Mouse (Mus musculus) hindbrain, embryonic 12.5 days (tissue): ENCODE data around the gene Cdc42se2. TPM values are rescaled to one million over a fixed set of nuclear protein-coding genes. Genes with fewer than 3 reads are reported as not detected.

ENCODE experiments used
- ATAC-seq: fragments of 200-750 bp; cut with Nextera tagmentation; 2 replicates; pipeline ENCODE4 v1.8.0; 2017; ENCODE audit warnings: moderate TSS enrichment; ENCODE audit not compliant: low FRiP score
- H3K27ac ChIP-seq: fragments of 300-500 bp; sonication (generic); 2 replicates; pipeline ENCODE4 v1.5.1; 2016; ENCODE audit warnings: mild to moderate bottlenecking
- H3K27me3 ChIP-seq: fragments of 300-500 bp; sonication (generic); 2 replicates; pipeline ENCODE4 v1.6.1; 2016; ENCODE audit warnings: mild to moderate bottlenecking
- H3K36me3 ChIP-seq: fragments of 300-500 bp; sonication (generic); 2 replicates; pipeline ENCODE4 v1.6.1; 2016; ENCODE audit warnings: mild to moderate bottlenecking
- H3K4me1 ChIP-seq: fragments of 300-500 bp; sonication (generic); 2 replicates; pipeline ENCODE4 v1.6.1; 2016
- H3K4me2 ChIP-seq: fragments of 300-500 bp; sonication (generic); replicated peaks from 2 replicates; pipeline ENCODE4 v1.6.1; 2016; ENCODE audit warnings: mild to moderate bottlenecking
- H3K4me3 ChIP-seq: fragments of 300-500 bp; sonication (generic); 2 replicates; pipeline ENCODE4 v1.5.1; 2016; ENCODE audit warnings: mild to moderate bottlenecking
- H3K9ac ChIP-seq: fragments of 300-500 bp; sonication (generic); 2 replicates; pipeline ENCODE4 v1.6.1; 2016; ENCODE audit warnings: mild to moderate bottlenecking, moderate library complexity
- H3K9me3 ChIP-seq: fragments of 300-500 bp; sonication (generic); replicated peaks from 2 replicates; pipeline ENCODE4 v1.6.1; 2016; ENCODE audit warnings: mild to moderate bottlenecking
- WGBS: fragments of 180-500 bp; shearing (Covaris S2); methylation state at CpG from one replicate; pipeline ENCODE4 v1.1.7; 2016; 5-methylcytosine and 5-hydroxymethylcytosine counted together
- polyA plus RNA-seq: library from polyadenylated mRNA; unstranded; fragments of >200 nt; fragmentation: Nextera tagmentation; extraction: Ambion mirVana; gene quantifications from 2 replicates; pipeline ENCODE4 v1.2.1, GENCODE M21; 2016

Cdc42se2 gene
- polyA plus RNA-seq, 1 experiment from 2014 or later: 205 TPM

DNA sequence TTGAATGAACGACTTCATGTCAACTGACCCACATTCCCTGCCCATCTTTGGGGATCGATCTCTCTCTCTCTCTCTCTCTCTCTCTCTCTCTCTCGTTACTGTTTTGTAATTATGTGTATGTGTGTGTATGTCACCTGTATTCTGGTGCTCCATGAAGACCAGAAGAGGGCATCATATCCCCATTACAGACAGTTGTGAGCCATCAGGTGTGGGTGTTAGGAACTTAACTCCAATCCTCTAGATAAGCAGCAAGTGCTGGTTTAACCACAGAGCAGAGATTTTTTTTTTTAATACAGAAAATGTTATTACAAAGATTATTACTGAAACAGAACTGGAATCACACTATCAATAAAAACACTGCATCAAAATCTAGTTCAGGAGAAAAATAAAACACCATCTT lies 1.9 kb downstream of the Cdc42se2 start:
- WGBS: 88% methylated on average over 3 of the region's 3 CpGs
- H3K36me3 ChIP-seq: no peaks in the 10 kb centered on the region
- H3K9me3 ChIP-seq: no peaks in the 10 kb centered on the region
- H3K27ac ChIP-seq: no peak overlapping the region
- no peak for ATAC-seq
- no peak overlapping the region for H3K4me3 ChIP-seq
- H3K4me2 ChIP-seq: peak overlapping the region; percentile 61
- H3K27me3 ChIP-seq: no peaks in the 10 kb centered on the region
- no peak overlapping the region for H3K9ac ChIP-seq
- peaks cover 26% of the 10 kb centered on the region for H3K4me1 ChIP-seq

DNA sequence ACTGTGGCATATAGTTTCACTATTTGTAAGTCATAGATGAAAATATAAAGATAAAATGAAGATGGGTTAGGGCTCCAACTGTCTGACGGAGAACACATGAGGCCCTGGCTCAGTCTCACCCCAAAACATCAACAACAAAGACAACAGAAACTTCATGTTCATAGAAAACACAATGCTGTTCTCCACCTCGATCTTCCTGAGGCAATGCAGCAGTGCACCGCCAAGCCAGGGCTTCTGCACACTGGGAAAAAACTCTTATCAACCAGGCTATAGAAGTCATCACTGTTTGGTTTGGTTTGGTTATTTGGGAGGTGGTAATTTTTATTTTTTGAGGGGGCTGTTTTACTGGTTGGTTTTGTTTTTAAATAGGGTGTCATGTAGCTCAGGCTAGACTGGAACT lies 3.0 kb downstream of the Cdc42se2 start:
- no peaks in the 10 kb centered on the region for H3K9me3 ChIP-seq
- ATAC-seq: no peak
- no peaks in the 10 kb centered on the region for H3K27me3 ChIP-seq
- H3K4me3 ChIP-seq: no peak overlapping the region
- H3K4me1 ChIP-seq: peaks cover 26% of the 10 kb centered on the region
- H3K27ac ChIP-seq: no peak overlapping the region
- no peaks in the 10 kb centered on the region for H3K36me3 ChIP-seq
- H3K4me2 ChIP-seq: peak overlapping the region; percentile 17
- no peak overlapping the region for H3K9ac ChIP-seq
- WGBS: 93% methylated on average over 3 of the region's 3 CpGs

DNA sequence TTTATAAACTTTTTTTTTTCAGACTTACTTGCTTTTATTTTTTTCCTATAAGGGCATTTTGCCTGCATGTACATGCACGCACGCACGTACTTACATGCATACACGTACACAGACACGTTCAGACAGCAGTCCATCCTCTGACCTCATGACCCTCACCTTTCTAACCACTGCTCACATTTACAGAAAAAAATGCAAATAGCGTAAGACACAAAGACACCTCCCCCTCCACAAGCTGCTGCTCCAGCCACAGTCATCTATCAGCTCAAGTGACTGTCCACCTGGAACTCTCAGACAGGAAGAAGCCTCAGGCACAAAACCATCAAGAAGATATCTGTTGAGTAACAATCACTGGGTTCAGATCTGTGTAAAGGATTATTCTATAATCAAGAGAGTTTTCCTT lies 5.2 kb downstream of the Cdc42se2 start:
- H3K27ac ChIP-seq: no peak overlapping the region
- H3K4me3 ChIP-seq: no peak overlapping the region
- H3K9me3 ChIP-seq: no peaks in the 10 kb centered on the region
- WGBS: 79% methylated on average over 6 of the region's 6 CpGs
- peaks cover 33% of the 10 kb centered on the region for H3K4me1 ChIP-seq
- ATAC-seq: no peak
- H3K9ac ChIP-seq: no peak overlapping the region
- no peak overlapping the region for H3K4me2 ChIP-seq
- H3K27me3 ChIP-seq: no peaks in the 10 kb centered on the region
- H3K36me3 ChIP-seq: no peaks in the 10 kb centered on the region

DNA sequence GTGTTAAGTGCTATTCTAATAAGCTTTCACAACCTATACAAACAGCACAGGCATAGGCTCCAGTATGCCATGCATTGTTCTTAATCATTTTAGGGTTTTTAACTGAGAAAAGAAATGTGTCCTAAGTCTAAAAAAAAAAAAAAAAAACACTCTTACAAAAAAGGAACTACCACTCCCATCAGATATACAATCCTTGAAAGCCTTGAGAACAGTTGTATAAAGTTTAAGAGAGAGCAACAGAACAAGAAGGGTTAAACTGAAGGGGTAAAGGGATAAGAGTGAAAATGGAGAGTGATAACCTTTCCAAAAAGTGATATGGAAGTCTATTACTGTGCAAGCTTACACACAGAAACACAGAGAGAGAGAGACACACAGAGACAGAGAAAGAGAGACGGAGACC lies 7.5 kb downstream of the Cdc42se2 start:
- no peak for ATAC-seq
- Histone ChIP-seq H3K36me3 (no peaks in the 10 kb centered on the region), H3K4me2 (no peak overlapping the region), H3K4me1 (peaks cover 28% of the 10 kb centered on the region), H3K27ac (no peak overlapping the region), H3K4me3 (no peak overlapping the region), H3K27me3 (no peaks in the 10 kb centered on the region), H3K9ac (no peak overlapping the region), H3K9me3 (no peaks in the 10 kb centered on the region)
- 100% methylated on average over 1 of the region's 1 CpGs for WGBS

DNA sequence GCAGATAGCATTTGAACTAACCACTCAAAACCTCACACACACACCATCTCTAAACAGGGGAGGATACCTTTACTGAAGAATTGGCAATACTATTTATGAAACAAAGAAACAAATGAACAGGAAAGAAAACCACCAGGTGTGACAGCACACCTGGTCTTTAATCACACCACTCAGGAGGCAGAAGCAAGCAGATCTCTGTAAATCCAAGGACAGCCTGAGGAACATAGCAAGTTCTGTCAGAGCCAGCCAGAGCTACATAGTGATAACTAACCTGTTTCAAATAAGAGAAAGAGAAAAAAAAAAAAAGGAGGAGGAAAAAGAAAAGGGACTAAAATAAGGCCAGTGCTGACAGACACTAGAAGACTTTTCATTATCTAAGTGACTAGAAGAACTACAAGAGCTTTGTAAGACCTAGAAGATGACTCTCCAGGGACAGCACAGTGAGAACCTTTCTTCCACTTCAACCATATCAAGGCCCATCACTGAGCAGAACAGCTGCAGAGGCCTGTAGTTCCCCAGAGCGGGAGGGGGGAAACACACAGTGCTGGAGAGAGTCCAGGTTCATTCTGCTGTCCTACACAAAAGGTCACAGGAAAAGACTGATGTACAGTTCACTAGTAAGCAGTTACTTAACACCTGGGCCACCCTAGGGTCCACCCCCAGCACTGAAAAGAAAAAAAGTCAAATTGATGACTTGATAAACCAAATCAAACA lies 9.2 kb downstream of the Cdc42se2 start:
- H3K4me2 ChIP-seq: no peak overlapping the region
- no peak for ATAC-seq
- no peak overlapping the region for H3K4me3 ChIP-seq
- H3K4me1 ChIP-seq: peaks cover 25% of the 10 kb centered on the region
- no peak overlapping the region for H3K27ac ChIP-seq
- no peaks in the 10 kb centered on the region for H3K36me3 ChIP-seq
- WGBS: 71% methylated on average over 1 of the region's 1 CpGs
- no peaks in the 10 kb centered on the region for H3K9me3 ChIP-seq
- H3K9ac ChIP-seq: no peak overlapping the region
- no peaks in the 10 kb centered on the region for H3K27me3 ChIP-seq

DNA sequence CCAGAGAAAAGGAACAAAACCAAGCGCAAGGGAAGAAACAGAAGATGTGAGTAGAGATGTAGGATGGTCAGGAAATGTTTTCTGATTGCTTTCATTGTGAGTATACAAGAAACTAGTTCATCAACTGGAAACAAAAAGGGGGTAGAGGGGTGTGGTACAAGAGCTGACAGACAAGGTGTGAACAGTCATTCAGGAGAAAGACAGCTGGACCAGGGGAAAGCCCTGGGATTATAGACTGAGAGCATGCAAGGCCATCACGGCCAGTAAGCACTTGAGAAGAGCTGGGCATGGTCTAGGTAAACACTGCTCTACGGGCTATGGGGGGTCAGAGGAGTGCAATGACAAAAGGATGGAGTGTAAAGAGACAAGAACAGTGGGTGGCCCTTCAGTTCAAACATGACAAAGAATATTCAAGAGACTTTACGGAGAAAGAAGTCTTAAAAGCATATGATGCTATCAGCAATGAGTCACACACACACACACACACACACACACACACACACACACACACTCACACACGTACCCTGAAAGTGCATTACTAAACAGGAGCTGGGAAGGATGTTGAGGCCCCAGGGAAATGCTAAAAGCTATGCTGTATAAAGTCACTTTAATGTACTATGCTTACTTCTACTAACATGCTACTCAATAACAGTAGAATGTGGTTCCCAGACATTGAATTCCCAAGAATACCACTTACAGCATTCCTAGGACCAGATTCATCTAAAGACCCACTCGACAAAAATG lies 9.9 kb downstream of the Cdc42se2 start:
- Histone ChIP-seq H3K27me3 (no peaks in the 10 kb centered on the region), H3K4me2 (no peak overlapping the region), H3K4me3 (no peak overlapping the region), H3K27ac (no peak overlapping the region), H3K9ac (no peak overlapping the region), H3K4me1 (peaks cover 24% of the 10 kb centered on the region), H3K36me3 (no peaks in the 10 kb centered on the region), H3K9me3 (no peaks in the 10 kb centered on the region)
- ATAC-seq: no peak
- 76% methylated on average over 6 of the region's 6 CpGs for WGBS

DNA sequence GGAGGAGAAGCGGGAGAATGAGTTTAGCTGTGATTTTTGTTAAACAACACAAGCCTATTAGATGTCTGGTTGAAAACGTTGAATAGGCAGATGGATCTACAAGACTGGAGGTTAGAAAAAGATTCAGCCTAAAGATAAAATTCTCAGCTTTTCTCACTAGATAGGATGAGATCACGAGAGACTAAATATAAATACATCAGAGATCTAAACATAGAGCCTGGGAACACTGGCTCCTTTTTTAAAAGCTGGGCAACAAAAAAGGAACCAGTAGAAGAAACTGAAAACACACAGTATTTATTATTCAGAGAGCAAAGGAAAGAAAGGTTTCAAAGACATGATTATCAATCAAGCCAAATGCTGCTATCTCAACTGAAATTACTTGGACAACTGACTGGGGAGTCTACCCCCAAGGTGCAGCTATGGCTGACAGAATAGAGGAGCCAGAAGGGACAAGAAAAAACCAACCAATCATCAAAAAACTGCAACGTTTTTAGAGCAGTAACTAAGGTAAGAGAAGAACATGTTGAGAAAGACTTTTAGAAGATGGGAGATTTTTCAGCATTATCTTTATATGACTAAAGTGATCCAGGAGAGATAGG lies 10.6 kb downstream of the Cdc42se2 start:
- WGBS: 79% methylated on average over 4 of the region's 4 CpGs

DNA sequence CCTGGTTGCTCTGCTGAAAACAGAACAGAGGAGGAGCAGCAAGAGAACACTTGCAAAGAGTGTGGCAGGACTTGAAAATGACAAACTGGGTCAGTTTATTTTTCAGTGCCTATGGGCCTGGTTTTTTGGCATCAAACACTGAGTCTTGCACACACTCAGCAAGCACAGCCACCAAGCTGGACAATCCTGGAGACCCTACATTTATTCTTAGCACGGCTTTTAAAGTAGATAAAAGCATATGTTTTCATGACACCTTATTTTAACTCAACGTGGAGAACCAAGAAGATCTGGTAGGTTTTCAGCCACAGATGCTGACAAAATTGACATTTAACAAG lies 11.1 kb downstream of the Cdc42se2 start:
- no peak overlapping the region for H3K4me3 ChIP-seq
- H3K27ac ChIP-seq: no peak overlapping the region
- no peak overlapping the region for H3K9ac ChIP-seq
- no peak for ATAC-seq
- H3K9me3 ChIP-seq: no peaks in the 10 kb centered on the region
- peaks cover 21% of the 10 kb centered on the region for H3K4me1 ChIP-seq
- H3K4me2 ChIP-seq: no peak overlapping the region
- H3K27me3 ChIP-seq: no peaks in the 10 kb centered on the region
- WGBS: 94% methylated on average over 2 of the region's 2 CpGs
- no peaks in the 10 kb centered on the region for H3K36me3 ChIP-seq

More for the DNA sequence above, 10.6 kb downstream of the Cdc42se2 start:
- Histone ChIP-seq H3K36me3 (no peaks in the 10 kb centered on the region), H3K27ac (no peak overlapping the region), H3K4me3 (no peak overlapping the region), H3K27me3 (no peaks in the 10 kb centered on the region), H3K9me3 (no peaks in the 10 kb centered on the region), H3K4me2 (no peak overlapping the region), H3K9ac (no peak overlapping the region), H3K4me1 (peaks cover 21% of the 10 kb centered on the region)
- no peak for ATAC-seq

DNA sequence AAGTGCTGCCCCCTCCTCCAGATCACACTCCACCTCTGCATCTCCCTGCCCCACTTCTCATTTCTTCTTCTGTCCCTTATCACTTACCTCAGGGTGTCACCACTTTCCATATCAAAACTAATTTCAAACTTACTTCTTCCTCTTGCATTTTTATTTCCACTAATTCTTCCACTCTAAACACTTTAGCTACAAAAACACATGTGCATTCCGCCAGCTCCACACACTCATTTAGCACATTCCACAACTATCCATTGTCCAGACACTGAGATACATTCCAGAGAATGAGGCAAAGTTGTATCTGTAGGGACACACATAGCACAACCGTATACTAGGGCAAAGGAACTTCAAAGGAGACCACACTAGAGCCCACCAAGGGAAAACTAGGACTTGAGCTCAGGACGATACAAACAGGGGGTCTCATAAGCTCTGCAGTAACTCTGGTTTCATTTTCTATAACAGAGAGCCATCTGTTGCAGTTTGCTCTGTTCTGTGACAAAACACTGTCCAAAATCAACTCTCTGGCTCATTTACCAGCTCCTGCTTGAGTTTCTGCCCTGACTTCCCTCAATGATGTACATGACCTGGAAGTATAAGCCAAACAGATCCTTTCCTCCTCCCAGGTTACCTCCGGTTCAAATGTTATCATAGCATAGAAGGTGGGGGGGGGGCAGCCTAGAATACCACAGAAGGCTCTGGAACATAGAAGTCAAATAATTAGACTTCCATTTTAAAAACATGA lies 11.7 kb downstream of the Cdc42se2 start:
- peaks cover 23% of the 10 kb centered on the region for H3K4me1 ChIP-seq
- no peak overlapping the region for H3K27ac ChIP-seq
- no peak for ATAC-seq
- no peaks in the 10 kb centered on the region for H3K27me3 ChIP-seq
- no peak overlapping the region for H3K4me2 ChIP-seq
- WGBS: 79% methylated on average over 4 of the region's 4 CpGs
- no peaks in the 10 kb centered on the region for H3K36me3 ChIP-seq
- H3K4me3 ChIP-seq: no peak overlapping the region
- H3K9me3 ChIP-seq: no peaks in the 10 kb centered on the region
- no peak overlapping the region for H3K9ac ChIP-seq

DNA sequence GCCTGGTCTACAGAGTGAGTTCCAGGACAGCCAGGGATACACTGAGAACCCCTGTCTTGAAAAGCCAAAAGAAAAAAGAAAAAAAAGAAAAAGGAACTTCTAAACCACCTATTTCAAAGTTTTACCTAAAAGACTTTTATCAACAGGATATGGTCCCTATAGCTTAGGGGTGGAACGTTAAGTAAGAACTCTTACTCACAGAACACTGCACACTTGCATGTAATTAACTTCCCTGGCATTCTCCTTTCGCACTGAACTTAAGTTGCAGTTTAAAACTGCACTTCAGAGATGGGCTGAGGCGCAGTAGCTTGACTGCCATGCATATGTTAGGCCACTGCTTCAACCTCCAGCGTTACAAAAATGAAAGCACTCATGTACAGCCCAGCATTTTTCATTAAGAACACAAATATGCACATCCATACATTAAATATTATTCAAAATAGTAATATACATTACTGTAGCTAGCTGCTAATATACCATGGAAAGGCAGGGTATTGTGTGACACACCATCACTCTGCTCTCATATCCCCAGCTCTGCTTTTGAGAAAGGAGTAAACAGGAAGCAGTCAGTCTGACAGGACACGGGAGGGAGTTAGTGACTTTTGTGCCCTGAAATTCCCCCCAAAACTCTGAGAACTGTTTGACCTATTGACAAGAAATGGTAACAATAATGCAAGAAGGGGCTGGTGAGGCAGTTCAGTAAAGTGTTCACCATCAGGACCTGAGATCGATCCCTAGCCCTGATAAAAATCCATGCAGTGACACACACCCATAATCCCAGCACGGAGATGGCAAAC lies 13.0 kb downstream of the Cdc42se2 start:
- 85% methylated on average over 7 of the region's 7 CpGs for WGBS
- no peak overlapping the region for H3K9ac ChIP-seq
- ATAC-seq: no peak
- no peaks in the 10 kb centered on the region for H3K27me3 ChIP-seq
- no peaks in the 10 kb centered on the region for H3K36me3 ChIP-seq
- H3K27ac ChIP-seq: no peak overlapping the region
- H3K9me3 ChIP-seq: no peaks in the 10 kb centered on the region
- no peak overlapping the region for H3K4me2 ChIP-seq
- H3K4me3 ChIP-seq: no peak overlapping the region
- peaks cover 27% of the 10 kb centered on the region for H3K4me1 ChIP-seq

DNA sequence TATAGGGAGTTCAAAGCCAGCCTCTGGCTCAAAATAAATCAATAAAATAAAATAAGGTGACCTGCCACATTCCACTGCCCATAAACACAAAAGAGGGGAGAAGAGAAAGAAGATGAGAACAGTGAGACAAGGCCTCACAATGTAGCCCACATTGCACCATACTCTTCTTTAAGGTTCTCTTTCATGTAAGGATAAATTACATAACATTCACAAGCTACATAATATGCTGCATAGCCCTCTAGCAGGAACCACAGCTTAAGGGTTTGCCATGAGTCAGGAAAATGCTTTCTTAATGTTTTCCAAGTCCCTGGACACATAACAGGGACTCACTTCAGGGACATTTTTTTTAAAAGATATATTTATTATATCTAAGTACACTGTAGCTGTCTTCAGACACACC lies 15.9 kb downstream of the Cdc42se2 start:
- Histone ChIP-seq H3K36me3 (no peaks in the 10 kb centered on the region), H3K9me3 (no peaks in the 10 kb centered on the region), H3K4me3 (no peak overlapping the region), H3K27me3 (no peaks in the 10 kb centered on the region), H3K9ac (no peak overlapping the region), H3K4me2 (no peak overlapping the region), H3K27ac (no peak overlapping the region), H3K4me1 (peaks cover 25% of the 10 kb centered on the region)
- no peak for ATAC-seq

DNA sequence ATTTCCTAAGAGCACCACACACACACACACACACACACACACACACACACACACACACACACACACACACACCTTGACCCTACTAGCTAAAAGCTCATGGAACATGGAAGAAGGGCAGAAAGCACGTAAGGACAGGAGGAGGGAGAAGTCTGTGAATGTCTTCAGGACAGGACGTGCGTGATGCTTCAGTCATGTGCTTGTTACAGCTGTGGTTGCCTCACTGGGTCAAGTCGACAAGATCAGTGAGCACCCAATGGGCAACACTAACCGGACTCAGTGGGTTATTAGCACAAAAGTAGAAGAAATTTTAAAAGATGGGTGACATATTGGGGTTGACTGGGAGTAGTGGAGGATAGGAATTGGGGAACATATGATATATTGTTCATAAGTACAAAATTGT lies 17.6 kb downstream of the Cdc42se2 start:
- no peak overlapping the region for H3K4me2 ChIP-seq
- no peak overlapping the region for H3K27ac ChIP-seq
- no peak for ATAC-seq
- no peak overlapping the region for H3K9ac ChIP-seq
- no peaks in the 10 kb centered on the region for H3K9me3 ChIP-seq
- no peaks in the 10 kb centered on the region for H3K27me3 ChIP-seq
- WGBS: 91% methylated on average over 5 of the region's 5 CpGs
- no peaks in the 10 kb centered on the region for H3K36me3 ChIP-seq
- H3K4me3 ChIP-seq: no peak overlapping the region
- peaks cover 20% of the 10 kb centered on the region for H3K4me1 ChIP-seq
